ENCODE assay signal across 9 mouse cellular contexts in genomic region chr9:121299223-121299755, GRCm38 (mm10). TPM values are rescaled to one million over a fixed set of nuclear protein-coding genes. Genes with fewer than 3 reads are reported as not detected.
DNase-seq lines count a peak whose midpoint lies in the region; ATAC-seq and TF ChIP-seq lines count a peak whose summit lies in the region.
"Had no signal": no experiment of that assay in that cellular context is flagged by ENCODE, and none has a peak within 500 bp of the region (broad histone marks: within the 10 kb centered on the region; RNA-seq: fewer than 3 reads in every experiment).

No protein-coding gene starts in this region.

- peaks cover 55% of the 10 kb centered on the region for H3K4me1 ChIP-seq in kidney, embryonic 15.5 days
- H3K4me1 ChIP-seq in cortical plate, adult 2 months (ENCODE audit: control insufficient read depth, insufficient read depth, low read length) = peaks cover 12% of the 10 kb centered on the region
- H3K4me1 ChIP-seq in hindbrain, embryonic 16.5 days (ENCODE audit: control insufficient read depth, insufficient read depth, low read depth, low read length) = peaks cover 50% of the 10 kb centered on the region
- H3K4me1 ChIP-seq in midbrain, postnatal 0 days (ENCODE audit: insufficient read depth, low read length) = peaks cover 34% of the 10 kb centered on the region

- H3K9ac ChIP-seq in kidney, embryonic 15.5 days = no peak overlapping the region
- H3K9ac ChIP-seq in hindbrain, embryonic 16.5 days (ENCODE audit: low read depth, low read length) = peak overlapping the region; percentile 94
- peak overlapping the region; percentile 29; the same call in 1 of the 2 replicates for H3K9ac ChIP-seq in midbrain, postnatal 0 days (replicated peaks; ENCODE audit: low read length, poor library complexity, severe bottlenecking)

- H3K36me3 ChIP-seq in kidney, embryonic 15.5 days = no peaks in the 10 kb centered on the region
- H3K36me3 ChIP-seq in hindbrain, embryonic 16.5 days (ENCODE audit: control insufficient read depth, insufficient read depth, low read length) = no peaks in the 10 kb centered on the region
- no peaks in the 10 kb centered on the region for H3K36me3 ChIP-seq in midbrain, postnatal 0 days (ENCODE audit: insufficient read depth, low read length)

- no peak for TF ChIP-seq CTCF in cortical plate, adult 2 months (IDR thresholded peaks at IDR 0.05; ENCODE audit: extremely low read depth, insufficient read depth, low read length)
- no peak for TF ChIP-seq CTCF in midbrain, postnatal 0 days (IDR thresholded peaks at IDR 0.05)

- H3K4me2 ChIP-seq in kidney, embryonic 15.5 days = peak overlapping the region; percentile 97
- H3K4me2 ChIP-seq in hindbrain, embryonic 16.5 days (ENCODE audit: low read length) = peak overlapping the region; percentile 95
- peak overlapping the region; percentile 96 for H3K4me2 ChIP-seq in midbrain, postnatal 0 days (ENCODE audit: low read depth, low read length, poor library complexity, severe bottlenecking)

- H3K4me3 ChIP-seq in kidney, embryonic 15.5 days (replicated peaks) = no peak overlapping the region
- H3K4me3 ChIP-seq in cortical plate, adult 2 months (ENCODE audit: insufficient read depth, low read length) = peak overlapping the region; percentile 78; the same call in 1 of the 2 replicates
- peak overlapping the region; percentile 90 for H3K4me3 ChIP-seq in hindbrain, embryonic 16.5 days (ENCODE audit: low read length)
- peak overlapping the region; percentile 84 for H3K4me3 ChIP-seq in midbrain, postnatal 0 days (ENCODE audit: low read depth, low read length)

- no peak for ATAC-seq in kidney, embryonic 15.5 days (replicated peaks; ENCODE audit: low FRiP score)
- ATAC-seq in hindbrain, embryonic 16.5 days = no peak
- no peak for ATAC-seq in midbrain, postnatal 0 days (ENCODE audit: low FRiP score)
- no peak for ATAC-seq in granulocyte monocyte progenitor cell, adult 5-6 weeks (replicated peaks; ENCODE audit: poor library complexity, severe bottlenecking)
- ATAC-seq: Patski had no signal

- 65% methylated on average over 9 of the region's 9 CpGs for WGBS in kidney, embryonic 15.5 days
- WGBS in hindbrain, embryonic 16.5 days = 34% methylated on average over 9 of the region's 9 CpGs
- WGBS in midbrain, postnatal 0 days = 48% methylated on average over 9 of the region's 9 CpGs

- no peak for TF ChIP-seq POLR2A in cortical plate, adult 2 months (IDR thresholded peaks at IDR 0.05; ENCODE audit: extremely low read depth, insufficient read depth, low read length)

- H3K27ac ChIP-seq in kidney, embryonic 15.5 days = no peak overlapping the region
- H3K27ac ChIP-seq in cortical plate, adult 2 months (ENCODE audit: insufficient read depth, low read length) = no peak overlapping the region
- no peak overlapping the region for H3K27ac ChIP-seq in hindbrain, embryonic 16.5 days (ENCODE audit: low read depth, low read length)
- no peak overlapping the region for H3K27ac ChIP-seq in midbrain, postnatal 0 days (ENCODE audit: low read depth, low read length)

- H3K27me3 ChIP-seq in kidney, embryonic 15.5 days = peaks cover 18% of the 10 kb centered on the region
- no peaks in the 10 kb centered on the region for H3K27me3 ChIP-seq in hindbrain, embryonic 16.5 days (replicated peaks; ENCODE audit: control insufficient read depth, insufficient read depth, low read length)
- no peaks in the 10 kb centered on the region for H3K27me3 ChIP-seq in midbrain, postnatal 0 days (ENCODE audit: insufficient read depth, low read length)
- H3K27me3 ChIP-seq: Patski had no signal

- H3K9me3 ChIP-seq in kidney, embryonic 15.5 days (replicated peaks) = no peaks in the 10 kb centered on the region
- H3K9me3 ChIP-seq in hindbrain, embryonic 16.5 days (ENCODE audit: control insufficient read depth, low read length) = no peaks in the 10 kb centered on the region
- H3K9me3 ChIP-seq in midbrain, postnatal 0 days (ENCODE audit: low read length) = no peaks in the 10 kb centered on the region

- no peak for DNase-seq in kidney, adult 11 months
- no peak for DNase-seq in midbrain, postnatal 0 days (ENCODE audit: low spot score)
- no peak for DNase-seq in adrenal gland, adult (ENCODE audit: inconsistent age in 2 of 2, low spot score in 1 of 2)
- no peak for DNase-seq in adrenal gland, postnatal 14 days

RNA-seq across cellular contexts. Expression of gene Trak1, which starts 2.0 kb away (rescaled TPM):
- 15.1 and 18.7 TPM in 2 replicates for polyA plus RNA-seq in kidney, embryonic 15.5 days (2015; fragmentation: Nextera tagmentation; extraction: Ambion mirVana)
- 139 and 140 TPM in 2 replicates for polyA plus RNA-seq in cortical plate, adult 2 months (2012; rRNA removed)
- 57.8 and 59.3 TPM in 2 replicates for polyA plus RNA-seq in hindbrain, embryonic 16.5 days (2015; fragmentation: Nextera tagmentation; extraction: Ambion mirVana)
- total RNA-seq in midbrain, postnatal 0 days (2014; rRNA removed) = 107 and 154 TPM in 2 replicates
- 58.7 and 61.6 TPM in 2 replicates for polyA plus RNA-seq in midbrain, postnatal 0 days (2015; fragmentation: Nextera tagmentation; extraction: Ambion mirVana)
- total RNA-seq in adrenal gland, postnatal 14 days (2021) = 83.1 and 84.0 TPM in 2 replicates
- 29.7 and 42.5 TPM in 2 replicates for total RNA-seq in granulocyte monocyte progenitor cell, adult 5-6 weeks (2014; fragmentation: Nextera tagmentation)
- 15.9 and 25.3 TPM in 2 replicates for total RNA-seq in granulocyte monocyte progenitor cell, adult 5-6 weeks (2017)

RNA-seq across cellular contexts. Expression of gene Ulk4, which starts 22.3 kb away (rescaled TPM):
- 145 and 164 TPM in 2 replicates for polyA plus RNA-seq in kidney, embryonic 15.5 days (2015; fragmentation: Nextera tagmentation; extraction: Ambion mirVana)
- polyA plus RNA-seq in cortical plate, adult 2 months (2012; rRNA removed) = 6.7 and 7.3 TPM in 2 replicates
- 75.8 and 79.9 TPM in 2 replicates for polyA plus RNA-seq in hindbrain, embryonic 16.5 days (2015; fragmentation: Nextera tagmentation; extraction: Ambion mirVana)
- 8.1 and 8.6 TPM in 2 replicates for total RNA-seq in midbrain, postnatal 0 days (2014; rRNA removed)
- 68.0 and 80.0 TPM in 2 replicates for polyA plus RNA-seq in midbrain, postnatal 0 days (2015; fragmentation: Nextera tagmentation; extraction: Ambion mirVana)
- total RNA-seq in adrenal gland, postnatal 14 days (2021) = 1.8 and 2.2 TPM in 2 replicates
- 1.4 TPM in 1 of 2 replicates, not detected in the other for total RNA-seq in granulocyte monocyte progenitor cell, adult 5-6 weeks (2014; fragmentation: Nextera tagmentation)
- 2.6 and 3.2 TPM in 2 replicates for total RNA-seq in granulocyte monocyte progenitor cell, adult 5-6 weeks (2017)
